13 mouse cellular contexts compared by ENCODE assay signal in genomic region chr1:151684451-151684892, GRCm38 (mm10).
DNase-seq lines count a peak whose midpoint lies in the region; ATAC-seq lines count a peak whose summit lies in the region.
"Had no signal": no experiment of that assay in that cellular context is flagged by ENCODE, and none has a peak within 500 bp of the region (broad histone marks: within the 10 kb centered on the region; RNA-seq: fewer than 3 reads in every experiment).

No protein-coding gene starts in this region.

- ATAC-seq in forebrain, embryonic 12.5 days (ENCODE audit: low FRiP score) = no peak
- peak; percentile 24; the same call in 1 of the 2 replicates for ATAC-seq in neural tube, embryonic 13.5 days (ENCODE audit: low read depth)
- ATAC-seq in stomach, embryonic 16.5 days (ENCODE audit: insufficient read depth, low FRiP score) = no peak
- ATAC-seq in megakaryocyte, adult 5-6 weeks (ENCODE audit: poor library complexity, severe bottlenecking) = no peak
- ATAC-seq: forebrain, embryonic 13.5 days; intestine, embryonic 15.5 days had no signal

- 0 out of 2 replicates have a peak overlapping the region, but pooled peaks have one; percentile 20 for H3K27ac ChIP-seq in forebrain, embryonic 10.5 days
- H3K27ac ChIP-seq in forebrain, embryonic 12.5 days = no peak overlapping the region
- peak overlapping the region; percentile 3; the same call in 1 of the 2 replicates for H3K27ac ChIP-seq in neural tube, embryonic 13.5 days (replicated peaks)
- peak overlapping the region; percentile 42 for H3K27ac ChIP-seq in limb, embryonic 10.5 days
- peak overlapping the region; percentile 4; the same call in 1 of the 2 replicates for H3K27ac ChIP-seq in stomach, embryonic 16.5 days (ENCODE audit: low read length)
- H3K27ac ChIP-seq: forebrain, embryonic 13.5 days; intestine, embryonic 15.5 days had no signal

- WGBS in forebrain, embryonic 10.5 days = 81% methylated on average over 7 of the region's 7 CpGs
- 79% methylated on average over 7 of the region's 7 CpGs for WGBS in forebrain, embryonic 12.5 days
- WGBS in neural tube, embryonic 13.5 days = 49% methylated on average over 7 of the region's 7 CpGs
- WGBS in limb, embryonic 10.5 days = 83% methylated on average over 7 of the region's 7 CpGs
- WGBS in stomach, embryonic 16.5 days = 62% methylated on average over 7 of the region's 7 CpGs

- H3K4me2 ChIP-seq in forebrain, embryonic 12.5 days = no peak overlapping the region
- H3K4me2 ChIP-seq in neural tube, embryonic 13.5 days = no peak overlapping the region
- no peak overlapping the region for H3K4me2 ChIP-seq in stomach, embryonic 16.5 days (ENCODE audit: low read depth, low read length)
- H3K4me2 ChIP-seq: forebrain, embryonic 13.5 days; intestine, embryonic 15.5 days had no signal

- H3K9me3 ChIP-seq in forebrain, embryonic 10.5 days = no peaks in the 10 kb centered on the region
- H3K9me3 ChIP-seq in forebrain, embryonic 12.5 days = no peaks in the 10 kb centered on the region
- no peaks in the 10 kb centered on the region for H3K9me3 ChIP-seq in neural tube, embryonic 13.5 days
- H3K9me3 ChIP-seq in limb, embryonic 10.5 days (replicated peaks) = no peaks in the 10 kb centered on the region
- no peaks in the 10 kb centered on the region for H3K9me3 ChIP-seq in stomach, embryonic 16.5 days (replicated peaks; ENCODE audit: control insufficient read depth, low read length)
- H3K9me3 ChIP-seq: forebrain, embryonic 13.5 days; intestine, embryonic 15.5 days had no signal

- no peak for DNase-seq in forebrain, embryonic 10.5 days (ENCODE audit: extremely low spot score, low spot score)
- no peak for DNase-seq in neural tube, embryonic 10.5 days (ENCODE audit: extremely low spot score, low spot score)
- DNase-seq in limb, embryonic 10.5 days (ENCODE audit: low spot score) = no peak
- no peak for DNase-seq in spleen, postnatal 36 days (ENCODE audit: low spot score in 2 of 2)
- DNase-seq: cerebellum, postnatal 25 days; liver; lung, postnatal 36 days had no signal

- H3K4me1 ChIP-seq in forebrain, embryonic 10.5 days = peaks cover 31% of the 10 kb centered on the region
- peaks cover 10% of the 10 kb centered on the region for H3K4me1 ChIP-seq in forebrain, embryonic 12.5 days
- H3K4me1 ChIP-seq in neural tube, embryonic 13.5 days (replicated peaks) = peaks cover 32% of the 10 kb centered on the region
- H3K4me1 ChIP-seq in limb, embryonic 10.5 days = peaks cover 31% of the 10 kb centered on the region
- H3K4me1 ChIP-seq in stomach, embryonic 16.5 days (ENCODE audit: control insufficient read depth, insufficient read depth, low read length) = peaks cover 27% of the 10 kb centered on the region

- no peaks in the 10 kb centered on the region; the same call in 1 of the 2 replicates for H3K27me3 ChIP-seq in forebrain, embryonic 10.5 days (ENCODE audit: poor library complexity, severe bottlenecking)
- H3K27me3 ChIP-seq in forebrain, embryonic 12.5 days = no peaks in the 10 kb centered on the region
- H3K27me3 ChIP-seq in neural tube, embryonic 13.5 days = no peaks in the 10 kb centered on the region
- H3K27me3 ChIP-seq in limb, embryonic 10.5 days (ENCODE audit: low read depth, poor library complexity, severe bottlenecking) = no peaks in the 10 kb centered on the region
- H3K27me3 ChIP-seq in stomach, embryonic 16.5 days (ENCODE audit: control insufficient read depth, insufficient read depth, low read length) = no peaks in the 10 kb centered on the region
- H3K27me3 ChIP-seq: forebrain, embryonic 13.5 days; intestine, embryonic 15.5 days had no signal

- no peak overlapping the region for H3K9ac ChIP-seq in forebrain, embryonic 12.5 days
- no peak overlapping the region for H3K9ac ChIP-seq in neural tube, embryonic 13.5 days
- H3K9ac ChIP-seq in stomach, embryonic 16.5 days (ENCODE audit: low read length) = no peak overlapping the region
- H3K9ac ChIP-seq: forebrain, embryonic 13.5 days; intestine, embryonic 15.5 days had no signal

- H3K36me3 ChIP-seq in forebrain, embryonic 10.5 days (replicated peaks) = no peaks in the 10 kb centered on the region
- no peaks in the 10 kb centered on the region for H3K36me3 ChIP-seq in forebrain, embryonic 12.5 days (replicated peaks)
- no peaks in the 10 kb centered on the region for H3K36me3 ChIP-seq in neural tube, embryonic 13.5 days
- H3K36me3 ChIP-seq in limb, embryonic 10.5 days = no peaks in the 10 kb centered on the region
- H3K36me3 ChIP-seq in stomach, embryonic 16.5 days (ENCODE audit: control insufficient read depth, insufficient read depth, low read length) = no peaks in the 10 kb centered on the region
- H3K36me3 ChIP-seq: intestine, embryonic 15.5 days had no signal

- H3K4me3 ChIP-seq in forebrain, embryonic 10.5 days = no peak overlapping the region
- no peak overlapping the region for H3K4me3 ChIP-seq in forebrain, embryonic 12.5 days (replicated peaks)
- no peak overlapping the region for H3K4me3 ChIP-seq in neural tube, embryonic 13.5 days
- H3K4me3 ChIP-seq in limb, embryonic 10.5 days = no peak overlapping the region
- no peak overlapping the region for H3K4me3 ChIP-seq in stomach, embryonic 16.5 days (replicated peaks; ENCODE audit: low read length)
- H3K4me3 ChIP-seq: forebrain, embryonic 13.5 days; intestine, embryonic 15.5 days had no signal
